Mouse (Mus musculus): ENCODE measurements around the gene Gsdma3. TPM values are rescaled to one million over a fixed set of nuclear protein-coding genes. Genes with fewer than 3 reads are reported as not detected.
A peak's percentile ranks its signal among the peaks of the same experiment; 100 is the strongest.

Gene Gsdma3
- polyA plus RNA-seq, 1 experiment from 2014 or later, result not detected

DNA sequence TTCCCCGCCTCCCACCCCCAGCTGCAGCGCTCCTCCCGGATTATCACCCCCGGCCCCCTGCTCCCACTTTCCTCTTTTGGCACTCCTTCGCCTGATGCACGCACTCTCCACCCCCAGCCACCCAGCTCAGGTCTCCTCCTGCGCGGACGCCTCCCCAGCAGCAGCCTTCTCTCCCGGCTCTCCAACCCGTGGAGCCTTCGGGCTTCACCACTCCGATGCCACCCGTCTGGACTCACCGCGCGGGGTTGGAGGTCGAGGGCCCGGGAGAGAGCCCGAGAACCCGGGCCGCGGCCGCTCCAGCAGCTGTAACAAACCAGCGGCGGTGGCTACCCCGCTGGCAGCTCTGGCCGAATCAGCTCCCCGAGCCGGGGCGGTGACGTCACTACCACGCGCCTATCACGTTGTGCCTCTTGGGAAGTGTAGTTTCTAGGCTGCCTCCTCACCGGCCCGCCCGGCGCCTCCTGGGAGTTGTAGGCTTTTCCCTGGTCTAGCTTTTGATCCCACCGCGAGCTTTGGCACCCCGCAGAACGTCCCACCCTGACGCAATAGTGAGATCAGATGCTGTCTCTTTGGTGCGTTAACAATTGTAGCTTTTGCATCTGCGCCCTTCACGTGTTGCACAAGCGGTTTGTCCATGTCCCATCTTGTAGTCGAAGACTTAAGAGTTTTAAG lies 39.1 kb upstream of the Gsdma3 start, which contains the start of gene Ormdl3:
Gene Ormdl3, minus strand, starts transcription at position 477 of the 672 bp plus-strand sequence.
- H3K4me1 ChIP-seq, result peaks cover 45% of the 10 kb centered on the region
- no peaks in the 10 kb centered on the region for H3K27me3 ChIP-seq (replicated peaks; ENCODE audit: low read depth, poor library complexity, severe bottlenecking)
- no peaks in the 10 kb centered on the region for H3K9me3 ChIP-seq
- peak; percentile 100 for DNase-seq (ENCODE audit: low spot score)
- under 1% methylated on average over 49 of the region's 49 CpGs for WGBS
- peaks cover 21% of the 10 kb centered on the region for H3K36me3 ChIP-seq (replicated peaks)
- peak within 1 kb of the TSS; percentile 86 for H3K27ac ChIP-seq (replicated peaks)
- peak within 1 kb of the TSS; percentile 93 for H3K4me3 ChIP-seq

DNA sequence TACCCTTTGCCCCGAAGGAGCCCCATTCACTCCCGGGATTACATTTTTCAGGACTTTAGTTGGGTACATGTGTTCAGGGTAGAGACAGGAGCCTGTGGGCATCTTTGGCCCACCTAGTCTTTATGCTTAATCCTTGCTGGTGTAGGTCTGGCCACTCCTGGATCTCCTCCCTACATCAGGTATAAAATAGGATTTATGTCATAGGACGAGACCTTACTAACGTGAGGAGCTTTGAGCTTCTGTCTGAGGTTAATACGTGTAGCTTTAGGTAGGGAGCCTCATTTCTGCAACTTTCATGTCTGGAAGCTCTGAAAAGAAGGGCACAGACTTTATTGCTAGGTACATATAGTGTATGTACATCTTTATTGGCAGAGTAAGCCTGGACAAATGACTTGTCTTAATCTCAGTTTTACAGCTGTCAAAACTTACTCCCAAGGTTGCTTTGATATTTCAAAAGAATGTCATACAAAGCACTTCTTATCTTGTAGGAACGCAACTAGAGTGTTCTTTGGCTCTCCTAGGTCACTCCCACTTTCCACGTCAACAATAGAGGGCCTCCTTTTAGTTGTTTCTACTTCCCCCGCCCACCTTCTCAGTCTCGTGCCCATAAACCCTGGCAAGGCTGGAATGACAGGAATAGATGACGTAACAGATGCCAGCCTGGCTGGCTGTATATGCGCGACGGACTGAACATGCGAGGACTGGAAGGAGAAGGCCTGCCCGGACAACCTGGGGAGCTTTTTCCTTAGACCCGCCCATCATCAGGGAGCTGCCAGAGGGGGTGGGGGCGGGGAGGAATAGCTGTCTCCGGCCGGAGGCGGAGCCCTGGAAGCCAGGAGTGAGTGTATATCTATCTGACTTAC lies 38.2 kb upstream of the Gsdma3 start:
- peaks cover 12% of the 10 kb centered on the region for H3K36me3 ChIP-seq (replicated peaks)
- no peaks in the 10 kb centered on the region for H3K9me3 ChIP-seq
- H3K4me3 ChIP-seq, result peak overlapping the region; percentile 93
- peaks cover 45% of the 10 kb centered on the region for H3K4me1 ChIP-seq
- 6% methylated on average over 20 of the region's 20 CpGs for WGBS
- H3K27ac ChIP-seq (replicated peaks), result peak overlapping the region; percentile 86
- no peaks in the 10 kb centered on the region; the same call in 1 of the 2 replicates for H3K27me3 ChIP-seq (replicated peaks; ENCODE audit: low read depth, poor library complexity, severe bottlenecking)
- peak; percentile 77 for DNase-seq (ENCODE audit: low spot score)

DNA sequence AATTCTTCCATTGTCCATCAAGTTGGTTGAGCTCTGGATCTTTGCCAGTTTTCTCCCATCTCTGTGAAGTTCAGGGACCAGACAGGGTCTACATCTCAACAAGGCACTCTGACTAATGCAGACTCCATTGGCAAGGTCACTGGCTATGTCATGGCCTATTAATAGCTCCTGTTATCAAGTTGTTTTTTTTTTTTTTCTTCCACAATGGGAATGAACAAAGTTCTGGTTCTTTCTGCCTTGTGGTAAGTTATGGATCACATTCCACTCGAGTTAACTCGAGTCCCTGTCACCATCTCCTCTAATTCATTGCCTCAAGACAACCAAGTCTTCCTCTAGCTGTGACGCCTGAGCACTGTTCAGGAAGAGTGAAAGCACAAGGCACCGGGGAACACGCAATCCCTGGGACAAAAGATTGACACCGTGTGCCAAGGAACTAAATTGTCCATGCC lies 37.3 kb upstream of the Gsdma3 start:
- Histone ChIP-seq H3K4me3 (peak overlapping the region; percentile 93; the same call in 1 of the 2 replicates), H3K27ac (replicated peaks) (0 out of 2 replicates have a peak overlapping the region, but pooled peaks have one; percentile 86), H3K27me3 (replicated peaks; ENCODE audit: low read depth, poor library complexity, severe bottlenecking) (no peaks in the 10 kb centered on the region; the same call in 1 of the 2 replicates), H3K4me1 (peaks cover 45% of the 10 kb centered on the region), H3K36me3 (replicated peaks) (peaks cover 3% of the 10 kb centered on the region), H3K9me3 (no peaks in the 10 kb centered on the region)
- 59% methylated on average over 6 of the region's 6 CpGs for WGBS
- DNase-seq (ENCODE audit: low spot score), result no peak

DNA sequence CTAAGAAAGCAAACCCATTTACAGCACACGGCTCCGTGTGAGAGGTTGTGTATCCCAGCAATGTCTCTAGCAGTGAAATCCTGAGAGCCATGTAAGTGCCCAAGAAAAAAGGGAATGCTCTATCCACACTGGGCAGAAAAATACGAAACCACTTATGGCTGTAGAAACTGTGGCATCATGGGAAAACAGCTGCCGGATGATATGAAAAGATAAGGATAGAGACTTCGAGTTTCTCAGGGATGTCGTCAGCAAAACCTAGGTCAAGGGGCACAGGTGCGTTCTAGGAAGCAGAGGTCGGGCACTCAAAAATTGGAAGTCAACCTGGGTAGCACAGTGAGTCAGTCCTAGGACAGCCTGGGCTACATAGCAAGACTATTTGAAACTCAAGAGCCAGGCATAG lies 36.9 kb upstream of the Gsdma3 start:
- DNase-seq (ENCODE audit: low spot score), result no peak
- Histone ChIP-seq H3K36me3 (replicated peaks) (no peaks in the 10 kb centered on the region; the same call in 1 of the 2 replicates), H3K9me3 (no peaks in the 10 kb centered on the region), H3K27ac (replicated peaks) (no peak overlapping the region), H3K4me1 (peaks cover 45% of the 10 kb centered on the region), H3K4me3 (no peak overlapping the region), H3K27me3 (replicated peaks; ENCODE audit: low read depth, poor library complexity, severe bottlenecking) (no peaks in the 10 kb centered on the region; the same call in 1 of the 2 replicates)
- whole genome bisulfite sequencing, result 83% methylated on average over 8 of the region's 8 CpGs

DNA sequence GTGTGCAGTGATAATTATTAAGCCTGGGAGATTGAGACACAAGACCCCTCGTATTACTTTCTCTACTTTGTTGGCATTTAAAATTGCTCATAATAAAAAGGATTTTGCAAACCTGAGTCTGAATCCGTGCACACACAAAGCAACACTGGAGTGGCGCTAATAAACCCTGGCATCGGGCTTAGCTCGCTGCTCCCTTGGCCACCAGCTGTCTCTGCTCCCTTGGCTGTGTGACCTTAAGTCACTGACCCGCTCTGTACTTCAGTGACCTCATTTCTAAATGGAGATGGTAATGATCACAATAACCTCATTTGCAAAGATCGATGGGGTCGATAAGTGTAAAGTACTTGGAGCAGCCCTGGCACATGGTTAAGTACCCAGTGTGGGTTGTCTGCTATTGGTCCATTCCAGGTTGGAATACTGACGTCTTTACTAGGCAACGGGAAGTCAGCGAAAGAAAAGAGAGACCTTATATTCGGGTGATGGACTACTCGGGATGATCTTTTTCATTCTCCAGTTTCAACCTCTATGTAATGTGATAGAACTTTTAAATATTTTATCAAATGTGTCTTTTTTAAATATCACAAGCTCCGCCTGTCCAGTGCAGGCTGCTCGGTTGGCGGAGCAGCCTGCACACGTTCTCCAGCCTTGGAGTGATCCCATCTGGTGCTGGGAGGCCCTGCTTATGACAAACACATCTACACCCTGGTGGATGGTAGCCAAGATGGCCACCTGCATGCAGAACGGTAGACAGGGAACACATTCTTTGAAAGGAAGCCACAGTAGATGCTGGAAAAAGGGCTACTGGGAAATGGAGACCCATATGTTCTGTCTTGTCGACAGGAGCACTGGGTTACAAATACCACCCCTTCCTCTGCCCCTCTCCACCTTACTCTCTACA lies 35.4 kb upstream of the Gsdma3 start:
- H3K4me3 ChIP-seq, result no peak overlapping the region
- no peaks in the 10 kb centered on the region for H3K9me3 ChIP-seq
- H3K4me1 ChIP-seq, result peaks cover 31% of the 10 kb centered on the region
- no peak overlapping the region for H3K27ac ChIP-seq (replicated peaks)
- 79% methylated on average over 19 of the region's 19 CpGs for WGBS
- DNase-seq (ENCODE audit: low spot score), result no peak
- H3K27me3 ChIP-seq (replicated peaks; ENCODE audit: low read depth, poor library complexity, severe bottlenecking), result no peaks in the 10 kb centered on the region; the same call in 1 of the 2 replicates
- no peaks in the 10 kb centered on the region for H3K36me3 ChIP-seq (replicated peaks)

DNA sequence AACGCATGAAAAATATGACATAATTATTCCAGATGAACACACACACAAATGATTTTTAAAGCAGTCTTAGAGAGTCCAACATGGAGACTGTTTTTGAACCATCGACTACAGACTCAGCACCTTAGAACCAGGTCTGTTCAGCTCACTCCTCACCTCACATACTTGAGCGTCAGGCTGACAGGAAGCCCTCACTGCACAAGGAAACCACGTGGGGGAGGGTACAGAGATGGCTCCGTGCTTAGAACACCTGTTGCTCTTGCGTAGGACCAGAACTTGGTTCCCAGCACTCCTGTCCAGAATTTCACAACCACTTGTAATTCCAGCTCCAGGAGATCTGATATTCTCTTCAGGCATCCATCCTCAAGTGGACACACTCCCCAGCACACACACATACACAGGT lies 31.1 kb upstream of the Gsdma3 start:
- peaks cover 24% of the 10 kb centered on the region for H3K27me3 ChIP-seq (replicated peaks; ENCODE audit: low read depth, poor library complexity, severe bottlenecking)
- H3K27ac ChIP-seq (replicated peaks), result no peak overlapping the region
- H3K36me3 ChIP-seq (replicated peaks), result no peaks in the 10 kb centered on the region
- H3K9me3 ChIP-seq, result no peaks in the 10 kb centered on the region
- WGBS, result 73% methylated on average over 6 of the region's 6 CpGs
- H3K4me3 ChIP-seq, result no peak overlapping the region
- 0 out of 2 replicates have a peak, but pooled peaks cover 6% of the 10 kb centered on the region for H3K4me1 ChIP-seq
- no peak for DNase-seq (ENCODE audit: low spot score)

DNA sequence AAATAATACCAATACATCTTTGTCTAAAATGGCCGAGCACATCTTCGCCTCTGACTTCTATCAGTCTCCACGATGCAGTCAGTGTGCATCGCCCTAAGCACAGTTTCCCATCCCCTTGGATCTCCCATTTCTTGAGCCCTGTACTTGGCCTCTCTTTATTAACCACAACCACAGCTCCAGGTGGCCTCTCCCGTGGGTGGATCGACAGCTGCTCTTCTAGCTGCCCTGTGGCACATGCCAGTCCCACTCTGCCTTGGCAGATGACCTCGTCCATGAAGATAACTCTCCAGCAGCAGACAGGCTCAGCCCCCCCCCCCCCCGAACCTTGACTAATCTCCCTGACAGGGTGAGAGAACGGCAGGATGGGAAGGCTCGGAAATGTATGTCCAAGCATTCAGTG lies 30.7 kb upstream of the Gsdma3 start:
- H3K27ac ChIP-seq (replicated peaks), result no peak overlapping the region

DNA sequence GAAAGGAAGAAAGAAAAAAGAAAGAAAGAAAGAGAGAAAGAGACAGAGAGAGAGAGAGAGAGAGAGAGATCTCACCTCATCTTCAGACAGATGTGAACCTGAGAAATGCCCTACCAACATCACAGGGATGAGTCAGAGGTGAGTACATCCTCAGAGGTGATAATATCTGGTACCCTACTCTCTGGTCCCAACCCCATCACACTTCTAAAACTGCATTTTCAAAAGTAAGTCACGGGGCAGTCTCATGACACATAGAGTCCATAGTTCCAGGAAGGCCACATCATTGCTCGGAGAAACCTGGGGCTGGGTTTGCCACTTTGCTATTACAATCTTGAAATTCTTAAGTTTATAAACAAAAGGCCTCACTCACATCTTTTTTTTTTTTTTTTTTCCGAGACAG lies 30.2 kb upstream of the Gsdma3 start:
- no peaks in the 10 kb centered on the region for H3K36me3 ChIP-seq (replicated peaks)
- H3K4me3 ChIP-seq, result no peak overlapping the region
- 0 out of 2 replicates have a peak, but pooled peaks cover 6% of the 10 kb centered on the region for H3K4me1 ChIP-seq
- no peaks in the 10 kb centered on the region for H3K9me3 ChIP-seq
- peaks cover 33% of the 10 kb centered on the region for H3K27me3 ChIP-seq (replicated peaks; ENCODE audit: low read depth, poor library complexity, severe bottlenecking)
- no peak overlapping the region for H3K27ac ChIP-seq (replicated peaks)
- WGBS, result 89% methylated on average over 3 of the region's 3 CpGs
- no peak for DNase-seq (ENCODE audit: low spot score)

More for the DNA sequence above, 30.7 kb upstream of the Gsdma3 start:
- DNase-seq (ENCODE audit: low spot score), result no peak
- WGBS, result 82% methylated on average over 10 of the region's 10 CpGs
- Histone ChIP-seq H3K9me3 (no peaks in the 10 kb centered on the region), H3K36me3 (replicated peaks) (no peaks in the 10 kb centered on the region), H3K4me3 (no peak overlapping the region), H3K27me3 (replicated peaks; ENCODE audit: low read depth, poor library complexity, severe bottlenecking) (peaks cover 28% of the 10 kb centered on the region), H3K4me1 (0 out of 2 replicates have a peak, but pooled peaks cover 6% of the 10 kb centered on the region)

DNA sequence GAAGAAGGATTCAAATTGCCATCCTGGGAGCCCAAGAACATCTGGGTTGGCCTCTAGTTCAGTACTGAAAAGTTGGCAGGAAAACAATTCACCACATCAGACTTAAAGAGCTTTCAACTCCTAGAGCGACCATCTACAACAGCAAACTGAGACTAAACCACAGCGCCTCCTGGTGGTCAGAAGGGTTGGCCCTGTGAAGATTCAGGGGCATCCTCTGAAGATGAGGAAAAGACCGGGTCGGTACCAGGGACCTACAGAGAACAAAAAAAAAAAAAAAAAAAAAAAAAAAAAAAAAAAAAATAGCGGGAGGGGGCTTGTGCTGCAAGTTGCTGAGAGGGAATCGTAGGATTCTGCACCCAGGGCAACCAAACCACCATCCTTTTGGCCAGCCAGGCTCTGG lies 28.8 kb upstream of the Gsdma3 start:
- peaks cover 47% of the 10 kb centered on the region for H3K27me3 ChIP-seq (replicated peaks; ENCODE audit: low read depth, poor library complexity, severe bottlenecking)
- no peaks in the 10 kb centered on the region for H3K9me3 ChIP-seq
- 40% methylated on average over 6 of the region's 6 CpGs for WGBS
- H3K27ac ChIP-seq (replicated peaks), result no peak overlapping the region
- no peak overlapping the region for H3K4me3 ChIP-seq
- no peaks in the 10 kb centered on the region for H3K36me3 ChIP-seq (replicated peaks)
- peaks cover 14% of the 10 kb centered on the region for H3K4me1 ChIP-seq
- DNase-seq (ENCODE audit: low spot score), result peak; percentile 73

DNA sequence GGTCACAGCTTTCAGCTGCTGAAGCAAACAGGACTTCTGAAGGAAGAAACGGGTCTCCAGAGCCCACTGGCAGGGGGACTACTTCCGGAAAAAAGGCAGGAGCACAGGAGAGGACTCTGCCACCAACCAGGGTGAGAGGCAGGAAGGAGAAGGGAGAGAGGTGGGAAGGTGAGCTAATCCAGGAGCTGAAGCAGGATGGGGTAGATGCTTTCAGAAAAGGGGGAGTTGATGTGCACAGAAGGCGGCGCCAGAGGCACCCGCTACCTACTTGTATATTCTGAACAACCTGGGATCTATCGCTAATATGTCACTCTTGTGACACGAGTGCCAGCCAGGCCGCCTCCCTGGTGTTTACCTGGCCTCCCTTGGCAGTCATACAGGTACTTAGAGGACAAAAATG lies 28.2 kb upstream of the Gsdma3 start, which contains the start of gene Lrrc3c:
Gene Lrrc3c, plus strand, starts transcription at position 301 of the 400 bp plus-strand sequence.
- Histone ChIP-seq H3K27me3 (replicated peaks; ENCODE audit: low read depth, poor library complexity, severe bottlenecking) (peaks cover 47% of the 10 kb centered on the region), H3K9me3 (no peaks in the 10 kb centered on the region), H3K4me1 (peaks cover 17% of the 10 kb centered on the region), H3K27ac (replicated peaks) (no peak within 1 kb of the TSS), H3K36me3 (replicated peaks) (no peaks in the 10 kb centered on the region), H3K4me3 (no peak within 1 kb of the TSS)
- WGBS, result 81% methylated on average over 8 of the region's 8 CpGs
- no peak for DNase-seq (ENCODE audit: low spot score)

DNA sequence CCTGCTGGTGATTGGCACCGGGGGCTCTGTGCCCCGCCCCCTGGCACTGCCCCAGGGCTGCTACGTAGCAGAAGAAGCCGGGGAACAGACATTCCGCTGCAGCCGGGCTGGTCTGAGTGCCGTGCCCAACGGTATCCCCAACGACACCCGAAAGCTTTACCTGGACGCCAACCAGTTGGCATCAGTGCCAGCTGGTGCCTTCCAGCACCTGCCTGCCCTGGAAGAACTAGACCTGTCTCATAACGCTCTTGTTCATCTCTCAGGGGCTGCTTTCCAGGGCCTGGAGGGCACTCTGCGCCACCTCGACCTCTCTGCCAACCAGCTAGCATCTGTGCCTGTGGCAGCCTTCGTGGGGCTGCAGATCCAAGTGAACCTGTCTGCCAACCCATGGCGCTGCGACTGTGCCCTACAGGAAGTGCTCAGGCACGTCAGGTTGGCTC lies 27.3 kb upstream of the Gsdma3 start:
- WGBS, result 65% methylated on average over 18 of the region's 18 CpGs
- Histone ChIP-seq H3K27ac (replicated peaks) (no peak overlapping the region), H3K36me3 (replicated peaks) (no peaks in the 10 kb centered on the region), H3K9me3 (no peaks in the 10 kb centered on the region), H3K4me3 (no peak overlapping the region), H3K4me1 (peaks cover 17% of the 10 kb centered on the region), H3K27me3 (replicated peaks; ENCODE audit: low read depth, poor library complexity, severe bottlenecking) (peaks cover 47% of the 10 kb centered on the region)
- no peak for DNase-seq (ENCODE audit: low spot score)

DNA sequence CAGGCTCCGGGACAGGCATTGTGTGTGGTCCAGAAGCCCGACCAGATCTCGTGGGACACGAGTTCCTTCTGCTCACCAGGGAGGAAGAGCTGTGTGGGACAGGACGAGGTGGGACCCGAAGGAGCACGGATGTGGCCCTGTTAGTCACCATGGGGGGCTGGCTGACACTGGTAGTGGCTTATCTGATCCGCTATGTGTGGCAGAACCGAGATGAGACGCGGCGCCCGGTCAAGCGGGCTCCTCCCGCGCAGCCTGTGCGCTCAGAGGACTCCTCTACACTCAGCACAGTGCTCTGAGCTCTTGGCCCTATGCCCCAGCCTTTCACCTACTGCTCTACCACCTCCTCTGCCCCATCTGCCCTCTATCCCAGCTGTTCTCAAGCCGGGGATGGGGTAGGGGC lies 26.9 kb upstream of the Gsdma3 start:
- H3K27ac ChIP-seq (replicated peaks), result no peak overlapping the region
- DNase-seq (ENCODE audit: low spot score), result no peak
- no peaks in the 10 kb centered on the region for H3K36me3 ChIP-seq (replicated peaks)
- peaks cover 47% of the 10 kb centered on the region for H3K27me3 ChIP-seq (replicated peaks; ENCODE audit: low read depth, poor library complexity, severe bottlenecking)
- H3K4me1 ChIP-seq, result peaks cover 17% of the 10 kb centered on the region
- H3K4me3 ChIP-seq, result no peak overlapping the region
- no peaks in the 10 kb centered on the region for H3K9me3 ChIP-seq
- WGBS, result 39% methylated on average over 18 of the region's 18 CpGs

All from embryonic facial prominence, embryonic 10.5 days (tissue).